Mouse (Mus musculus): ENCODE results near the gene Tlr13. TPM values are rescaled to one million over a fixed set of nuclear protein-coding genes. Genes with fewer than 3 reads are reported as not detected.

Gene Tlr13
- polyA plus RNA-seq, 1 experiment: not detected

- H3K4me3 ChIP-seq (ENCODE audit: insufficient read depth, poor library complexity, severe bottlenecking): no peak overlapping the region
- H3ac ChIP-seq (ENCODE audit: control insufficient read depth, insufficient read length, low read depth): no peak overlapping the region
- TF ChIP-seq CEBPB (IDR thresholded peaks at IDR 0.05; ENCODE audit: low read depth) (no peak), USF1 (IDR thresholded peaks at IDR 0.05; ENCODE audit: low read depth) (no peak)
- no peaks in the 10 kb centered on the region for H3K79me2 ChIP-seq (ENCODE audit: control insufficient read depth, insufficient read depth)
- no peaks in the 10 kb centered on the region for H3K79me3 ChIP-seq (ENCODE audit: low read depth)
- H3K27me3 ChIP-seq (ENCODE audit: control insufficient read depth, insufficient read depth, insufficient read length): no peaks in the 10 kb centered on the region
- no peaks in the 10 kb centered on the region for H3K36me3 ChIP-seq (ENCODE audit: control insufficient read depth, insufficient read depth)
These were observed 5.2 kb downstream of the Tlr13 start for GRCm38 (mm10) chrX:106148185-106148584.

GRCm38 (mm10) chrX:106149460-106149859 is 6.5 kb downstream of the Tlr13 start:
- no peaks in the 10 kb centered on the region for H3K79me2 ChIP-seq (ENCODE audit: control insufficient read depth, insufficient read depth)
- H3K79me3 ChIP-seq (ENCODE audit: low read depth): no peaks in the 10 kb centered on the region
- H3K36me3 ChIP-seq (ENCODE audit: control insufficient read depth, insufficient read depth): no peaks in the 10 kb centered on the region
- no peaks in the 10 kb centered on the region for H3K27me3 ChIP-seq (ENCODE audit: control insufficient read depth, insufficient read depth, insufficient read length)
- H3K4me3 ChIP-seq (ENCODE audit: insufficient read depth, poor library complexity, severe bottlenecking): no peak overlapping the region
- TF ChIP-seq MYOG (IDR thresholded peaks at IDR 0.05; ENCODE audit: control insufficient read depth, extremely low read depth, insufficient read length) (no peak), CTCF (IDR thresholded peaks at IDR 0.05; ENCODE audit: control insufficient read depth, insufficient read depth, insufficient read length) (no peak), CEBPB (IDR thresholded peaks at IDR 0.05; ENCODE audit: low read depth) (peak; percentile 64), MYOD1 (IDR thresholded peaks at IDR 0.05; ENCODE audit: control insufficient read depth, insufficient read length, low read depth) (no peak)
- H3ac ChIP-seq (ENCODE audit: control insufficient read depth, insufficient read length, low read depth): no peak overlapping the region

- Histone ChIP-seq H3K79me3 (ENCODE audit: low read depth) (no peaks in the 10 kb centered on the region), H3K36me3 (ENCODE audit: control insufficient read depth, insufficient read depth) (no peaks in the 10 kb centered on the region), H3K79me2 (ENCODE audit: control insufficient read depth, insufficient read depth) (no peaks in the 10 kb centered on the region), H3K27me3 (ENCODE audit: control insufficient read depth, insufficient read depth, insufficient read length) (no peaks in the 10 kb centered on the region), H3ac (ENCODE audit: control insufficient read depth, insufficient read length, low read depth) (no peak overlapping the region), H3K4me3 (ENCODE audit: insufficient read depth, poor library complexity, severe bottlenecking) (no peak overlapping the region)
- TF ChIP-seq FOSL1 (IDR thresholded peaks at IDR 0.05; ENCODE audit: insufficient read depth, low read length, poor library complexity, severe bottlenecking) (no peak), MYOD1 (IDR thresholded peaks at IDR 0.05; ENCODE audit: control insufficient read depth, insufficient read length, low read depth) (no peak), USF1 (IDR thresholded peaks at IDR 0.05; ENCODE audit: low read depth) (no peak), MAX (IDR thresholded peaks at IDR 0.05) (no peak), CTCF (IDR thresholded peaks at IDR 0.05; ENCODE audit: control insufficient read depth, insufficient read depth, insufficient read length) (no peak), CEBPB (IDR thresholded peaks at IDR 0.05; ENCODE audit: low read depth) (no peak), MYOG (IDR thresholded peaks at IDR 0.05; ENCODE audit: control insufficient read depth, extremely low read depth, insufficient read length) (no peak)
These were observed 11.2 kb downstream of the Tlr13 start for GRCm38 (mm10) chrX:106154180-106154586.

GRCm38 (mm10) chrX:106155892-106156291 is 12.9 kb downstream of the Tlr13 start:
- no peaks in the 10 kb centered on the region for H3K27me3 ChIP-seq (ENCODE audit: control insufficient read depth, insufficient read depth, insufficient read length)
- TF ChIP-seq MAX (IDR thresholded peaks at IDR 0.05): no peak
- no peak for TF ChIP-seq CTCF (IDR thresholded peaks at IDR 0.05; ENCODE audit: control insufficient read depth, insufficient read depth, insufficient read length)
- no peak for TF ChIP-seq FOSL1 (IDR thresholded peaks at IDR 0.05; ENCODE audit: insufficient read depth, low read length, poor library complexity, severe bottlenecking)
- no peak for TF ChIP-seq MYOD1 (IDR thresholded peaks at IDR 0.05; ENCODE audit: control insufficient read depth, insufficient read length, low read depth)
- no peak for TF ChIP-seq CEBPB (IDR thresholded peaks at IDR 0.05; ENCODE audit: low read depth)
- TF ChIP-seq USF1 (IDR thresholded peaks at IDR 0.05; ENCODE audit: low read depth): no peak
- no peak for TF ChIP-seq MYOG (IDR thresholded peaks at IDR 0.05; ENCODE audit: control insufficient read depth, extremely low read depth, insufficient read length)
- no peak overlapping the region for H3ac ChIP-seq (ENCODE audit: control insufficient read depth, insufficient read length, low read depth)
- H3K36me3 ChIP-seq (ENCODE audit: control insufficient read depth, insufficient read depth): no peaks in the 10 kb centered on the region
- H3K4me3 ChIP-seq (ENCODE audit: insufficient read depth, poor library complexity, severe bottlenecking): no peak overlapping the region
- no peaks in the 10 kb centered on the region for H3K79me2 ChIP-seq (ENCODE audit: control insufficient read depth, insufficient read depth)
- no peaks in the 10 kb centered on the region for H3K79me3 ChIP-seq (ENCODE audit: low read depth)

GRCm38 (mm10) chrX:106163995-106164394 is 21.0 kb downstream of the Tlr13 start:
- Histone ChIP-seq H3ac (ENCODE audit: control insufficient read depth, insufficient read length, low read depth) (no peak overlapping the region), H3K4me3 (ENCODE audit: insufficient read depth, poor library complexity, severe bottlenecking) (no peak overlapping the region), H3K79me3 (ENCODE audit: low read depth) (no peaks in the 10 kb centered on the region), H3K36me3 (ENCODE audit: control insufficient read depth, insufficient read depth) (no peaks in the 10 kb centered on the region), H3K27me3 (ENCODE audit: control insufficient read depth, insufficient read depth, insufficient read length) (no peaks in the 10 kb centered on the region), H3K79me2 (ENCODE audit: control insufficient read depth, insufficient read depth) (no peaks in the 10 kb centered on the region)
- no peak for TF ChIP-seq MYOD1 (IDR thresholded peaks at IDR 0.05; ENCODE audit: control insufficient read depth, insufficient read length, low read depth)
- no peak for TF ChIP-seq MYOG (IDR thresholded peaks at IDR 0.05; ENCODE audit: control insufficient read depth, extremely low read depth, insufficient read length)
- TF ChIP-seq CTCF (IDR thresholded peaks at IDR 0.05; ENCODE audit: control insufficient read depth, insufficient read depth, insufficient read length): no peak
- TF ChIP-seq CEBPB (IDR thresholded peaks at IDR 0.05; ENCODE audit: low read depth): no peak
- no peak for TF ChIP-seq USF1 (IDR thresholded peaks at IDR 0.05; ENCODE audit: low read depth)
- TF ChIP-seq MAX (IDR thresholded peaks at IDR 0.05): no peak
- no peak for TF ChIP-seq FOSL1 (IDR thresholded peaks at IDR 0.05; ENCODE audit: insufficient read depth, low read length, poor library complexity, severe bottlenecking)

- Histone ChIP-seq H3K79me2 (ENCODE audit: control insufficient read depth, insufficient read depth) (no peaks in the 10 kb centered on the region), H3K27me3 (ENCODE audit: control insufficient read depth, insufficient read depth, insufficient read length) (no peaks in the 10 kb centered on the region), H3K36me3 (ENCODE audit: control insufficient read depth, insufficient read depth) (no peaks in the 10 kb centered on the region), H3K79me3 (ENCODE audit: low read depth) (no peaks in the 10 kb centered on the region), H3K4me3 (ENCODE audit: insufficient read depth, poor library complexity, severe bottlenecking) (no peak overlapping the region), H3ac (ENCODE audit: control insufficient read depth, insufficient read length, low read depth) (no peak overlapping the region)
- TF ChIP-seq MAX (IDR thresholded peaks at IDR 0.05) (no peak), FOSL1 (IDR thresholded peaks at IDR 0.05; ENCODE audit: insufficient read depth, low read length, poor library complexity, severe bottlenecking) (no peak), MYOG (IDR thresholded peaks at IDR 0.05; ENCODE audit: control insufficient read depth, extremely low read depth, insufficient read length) (no peak), USF1 (IDR thresholded peaks at IDR 0.05; ENCODE audit: low read depth) (no peak), CEBPB (IDR thresholded peaks at IDR 0.05; ENCODE audit: low read depth) (no peak), MYOD1 (IDR thresholded peaks at IDR 0.05; ENCODE audit: control insufficient read depth, insufficient read length, low read depth) (no peak), CTCF (IDR thresholded peaks at IDR 0.05; ENCODE audit: control insufficient read depth, insufficient read depth, insufficient read length) (no peak)
These were observed 21.6 kb downstream of the Tlr13 start for GRCm38 (mm10) chrX:106164555-106164954.

Data from C2C12 (cell line).